Mouse (Mus musculus) megakaryocyte-erythroid progenitor cell, adult 5 weeks (primary cell): Measurements from ENCODE around the gene Tmem116. TPM values are rescaled to one million over a fixed set of nuclear protein-coding genes. Genes with fewer than 3 reads are reported as not detected.

ENCODE experiments used
- polyA plus RNA-seq: library from polyadenylated mRNA; stranded (reverse); fragments of >175 nt; gene quantifications from 2 replicates; pipeline ENCODE4 v1.2.3, GENCODE M21; 2012

Gene Tmem116
- 0.03 and 0.14 TPM in 2 replicates for polyA plus RNA-seq

GRCm38 (mm10) chr5:121451644-121452025 is at the start of gene Tmem116:
Gene Tmem116, plus strand, starts transcription at chr5:121451893.

GRCm38 (mm10) chr5:121452026-121452869 is 555 bp downstream of the Tmem116 start, which contains the start of gene Erp29:
Gene Erp29, minus strand, starts transcription at chr5:121452506.

GRCm38 (mm10) chr5:121503231-121503630 is 51.5 kb downstream of the Tmem116 start, which contains the start of gene Adam1b:
Gene Adam1b, minus strand, starts transcription at chr5:121503435.

GRCm38 (mm10) chr5:121544910-121545792 is 93.5 kb downstream of the Tmem116 start, which contains the start of the genes Adam1a and Gm42878:
Gene Adam1a, minus strand, starts transcription at chr5:121545482.
Gene Gm42878, minus strand, starts transcription at chr5:121545482.

GRCm38 (mm10) chr5:121545793-121546529 is 94.3 kb downstream of the Tmem116 start, which contains the start of gene Mapkapk5:
Gene Mapkapk5, minus strand, starts transcription at chr5:121545905.

Other genes with a start within 250 kb of the Tmem116 start
- 495 and 623 TPM in 2 replicates for gene Rpl6, start 247.4 kb upstream of the Tmem116 start, polyA plus RNA-seq
- gene Hectd4, start 231.7 kb upstream of the Tmem116 start, polyA plus RNA-seq = 12.3 and 17.2 TPM in 2 replicates
- 51.1 and 55.2 TPM in 2 replicates for gene Trafd1, start 66.3 kb upstream of the Tmem116 start, polyA plus RNA-seq
- gene Naa25, start 54.0 kb upstream of the Tmem116 start, polyA plus RNA-seq = 4.3 and 4.7 TPM in 2 replicates
- gene Erp29, start 613 bp downstream of the Tmem116 start, polyA plus RNA-seq = 290 and 380 TPM in 2 replicates
- gene Adam1b, start 51.5 kb downstream of the Tmem116 start, polyA plus RNA-seq = 0.09 TPM in 1 of 2 replicates, not detected in the other
- 0.66 and 1.1 TPM in 2 replicates for gene Adam1a, start 93.6 kb downstream of the Tmem116 start, polyA plus RNA-seq
- not detected in 2 replicates for gene Gm42878, start 93.6 kb downstream of the Tmem116 start, polyA plus RNA-seq
- gene Mapkapk5, start 94.0 kb downstream of the Tmem116 start, polyA plus RNA-seq = 73.7 and 89.7 TPM in 2 replicates
- gene Aldh2, start 141.9 kb downstream of the Tmem116 start, polyA plus RNA-seq = 819 and 839 TPM in 2 replicates
- gene Acad12, start 167.0 kb downstream of the Tmem116 start, polyA plus RNA-seq = 1.2 and 1.5 TPM in 2 replicates
- gene Acad10, start 208.6 kb downstream of the Tmem116 start, polyA plus RNA-seq = 2.3 and 3.4 TPM in 2 replicates
- gene Brap, start 208.7 kb downstream of the Tmem116 start, polyA plus RNA-seq = 13.3 and 15.3 TPM in 2 replicates